Mouse (Mus musculus): ENCODE measurements around the gene Tap2.
A peak's percentile ranks its signal among the peaks of the same experiment; 100 is the strongest.

The Tap2 gene

GRCm38 (mm10) chr17:34196941-34197894 is 6.1 kb upstream of the Tap2 start, which contains the start of gene Psmb8:
Gene Psmb8 (plus strand): TSS chr17:34197721.
- peak; percentile 67 for DNase-seq

GRCm38 (mm10) chr17:34197904-34198520 is 5.3 kb upstream of the Tap2 start:
- DNase-seq, result peak; percentile 23

- DNase-seq, result no peak
Measured at GRCm38 (mm10) chr17:34198521-34198912, 4.8 kb upstream of the Tap2 start.

GRCm38 (mm10) chr17:34199050-34199619 is 4.2 kb upstream of the Tap2 start:
- DNase-seq, result no peak

- no peak for DNase-seq
Measured at GRCm38 (mm10) chr17:34200047-34200446, 3.3 kb upstream of the Tap2 start.

GRCm38 (mm10) chr17:34200772-34201505 is 2.4 kb upstream of the Tap2 start:
- no peak for DNase-seq

GRCm38 (mm10) chr17:34201506-34202055 is 1.7 kb upstream of the Tap2 start:
- no peak for DNase-seq

- no peak for DNase-seq
Measured at GRCm38 (mm10) chr17:34202760-34203442, 426 bp upstream of the Tap2 start.

- DNase-seq, result peak; percentile 88
Measured at GRCm38 (mm10) chr17:34204303-34205010, 1.1 kb downstream of the Tap2 start.

GRCm38 (mm10) chr17:34205021-34205745 is 1.9 kb downstream of the Tap2 start:
- peak; percentile 18 for DNase-seq

GRCm38 (mm10) chr17:34205746-34206176 is 2.4 kb downstream of the Tap2 start:
- DNase-seq, result peak; percentile 22

- no peak for DNase-seq
Measured at GRCm38 (mm10) chr17:34206731-34207130, 3.4 kb downstream of the Tap2 start.

- DNase-seq, result no peak
Measured at GRCm38 (mm10) chr17:34207456-34207855, 4.1 kb downstream of the Tap2 start.

GRCm38 (mm10) chr17:34207866-34208265 is 4.5 kb downstream of the Tap2 start:
- no peak for DNase-seq

- no peak for DNase-seq
Measured at GRCm38 (mm10) chr17:34208421-34208820, 5.1 kb downstream of the Tap2 start.

- DNase-seq, result peak; percentile 30
Measured at GRCm38 (mm10) chr17:34209680-34210079, 6.4 kb downstream of the Tap2 start.

- peak; percentile 50 for DNase-seq
Measured at GRCm38 (mm10) chr17:34210599-34210998, 7.3 kb downstream of the Tap2 start.

GRCm38 (mm10) chr17:34211746-34212365 is 8.5 kb downstream of the Tap2 start:
- DNase-seq, result no peak

- no peak for DNase-seq
Measured at GRCm38 (mm10) chr17:34213936-34214335, 10.6 kb downstream of the Tap2 start.

- DNase-seq, result no peak
Measured at GRCm38 (mm10) chr17:34215176-34215575, 11.8 kb downstream of the Tap2 start.
